Mouse (Mus musculus): ENCODE data around the gene Slc37a1.

Slc37a1 gene

DNA sequence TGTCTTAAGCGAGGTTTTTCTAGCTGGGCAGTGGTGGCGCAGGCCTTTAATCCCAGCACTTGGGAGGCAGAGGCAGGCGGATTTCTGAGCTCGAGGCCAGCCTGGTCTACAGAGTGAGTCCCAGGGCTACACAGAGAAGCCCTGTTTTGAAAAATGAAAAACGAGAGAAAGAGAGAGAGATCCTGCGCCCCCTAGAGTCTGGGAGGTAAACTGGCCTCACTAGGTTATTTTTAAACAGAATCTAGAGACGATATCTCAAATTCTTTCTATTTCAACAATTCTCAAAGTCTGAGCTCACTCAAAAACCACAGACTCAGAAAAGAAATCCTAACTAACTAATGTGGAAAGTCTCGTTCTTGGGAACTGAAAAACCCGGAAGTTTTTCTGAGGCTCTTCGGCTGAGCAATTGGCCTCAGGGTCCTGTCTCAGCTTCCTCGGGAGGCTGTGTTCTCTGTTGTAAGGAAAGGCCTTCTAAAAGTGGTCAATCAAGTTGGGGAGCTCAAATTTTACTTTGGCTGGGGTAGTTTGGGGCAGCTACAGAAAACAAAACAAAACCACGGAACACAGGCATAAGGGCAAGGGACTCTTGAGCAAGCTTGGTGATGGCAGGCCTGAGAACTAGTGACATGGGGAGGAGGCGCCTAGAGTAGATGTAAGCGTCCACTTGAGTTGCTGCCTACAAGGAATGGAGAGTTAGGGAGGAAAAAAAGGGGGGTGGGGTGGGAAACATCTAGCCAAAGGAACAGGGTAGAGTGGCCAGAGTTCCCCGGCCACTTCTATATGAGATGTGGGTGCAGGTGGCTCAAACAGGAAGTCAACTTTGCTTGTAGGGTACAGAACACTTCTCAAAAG is 8.0 kb downstream of the Slc37a1 start:
- peak; percentile 69 for DNase-seq (ENCODE audit: low spot score)

DNA sequence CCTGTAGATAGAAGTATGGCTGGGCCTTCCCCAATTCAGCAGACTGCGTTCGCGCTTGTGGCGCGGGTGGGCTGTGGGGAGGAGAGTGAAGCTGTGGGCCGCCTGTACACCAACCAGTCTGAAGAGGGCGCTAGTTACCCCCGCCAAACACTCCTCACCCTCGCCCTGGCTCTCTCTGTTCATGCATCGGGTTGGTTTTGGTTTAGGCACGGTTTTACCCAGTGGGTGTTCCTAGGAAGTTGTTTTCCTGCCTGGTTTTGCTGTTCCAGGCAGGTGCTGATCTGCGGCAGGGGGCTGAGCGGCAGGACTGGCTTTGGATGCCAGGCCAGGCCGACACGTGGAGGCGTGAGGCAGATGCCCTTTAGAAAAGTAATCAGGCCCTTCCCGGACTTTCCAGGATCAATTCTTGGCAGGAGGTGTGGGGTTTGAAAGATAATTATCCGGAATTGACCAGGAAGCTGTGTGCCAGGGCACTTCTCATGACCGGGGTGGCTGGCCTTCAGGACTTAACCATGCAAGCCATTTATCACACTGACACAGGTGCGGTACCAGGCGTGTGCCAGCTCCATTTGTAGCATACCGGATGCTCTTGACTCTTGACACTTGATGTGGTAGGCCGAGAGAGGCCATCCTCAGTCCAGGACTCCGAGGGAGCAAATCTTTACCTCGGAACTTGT is 8.8 kb downstream of the Slc37a1 start:
- peak; percentile 82 for DNase-seq (ENCODE audit: low spot score)

DNA sequence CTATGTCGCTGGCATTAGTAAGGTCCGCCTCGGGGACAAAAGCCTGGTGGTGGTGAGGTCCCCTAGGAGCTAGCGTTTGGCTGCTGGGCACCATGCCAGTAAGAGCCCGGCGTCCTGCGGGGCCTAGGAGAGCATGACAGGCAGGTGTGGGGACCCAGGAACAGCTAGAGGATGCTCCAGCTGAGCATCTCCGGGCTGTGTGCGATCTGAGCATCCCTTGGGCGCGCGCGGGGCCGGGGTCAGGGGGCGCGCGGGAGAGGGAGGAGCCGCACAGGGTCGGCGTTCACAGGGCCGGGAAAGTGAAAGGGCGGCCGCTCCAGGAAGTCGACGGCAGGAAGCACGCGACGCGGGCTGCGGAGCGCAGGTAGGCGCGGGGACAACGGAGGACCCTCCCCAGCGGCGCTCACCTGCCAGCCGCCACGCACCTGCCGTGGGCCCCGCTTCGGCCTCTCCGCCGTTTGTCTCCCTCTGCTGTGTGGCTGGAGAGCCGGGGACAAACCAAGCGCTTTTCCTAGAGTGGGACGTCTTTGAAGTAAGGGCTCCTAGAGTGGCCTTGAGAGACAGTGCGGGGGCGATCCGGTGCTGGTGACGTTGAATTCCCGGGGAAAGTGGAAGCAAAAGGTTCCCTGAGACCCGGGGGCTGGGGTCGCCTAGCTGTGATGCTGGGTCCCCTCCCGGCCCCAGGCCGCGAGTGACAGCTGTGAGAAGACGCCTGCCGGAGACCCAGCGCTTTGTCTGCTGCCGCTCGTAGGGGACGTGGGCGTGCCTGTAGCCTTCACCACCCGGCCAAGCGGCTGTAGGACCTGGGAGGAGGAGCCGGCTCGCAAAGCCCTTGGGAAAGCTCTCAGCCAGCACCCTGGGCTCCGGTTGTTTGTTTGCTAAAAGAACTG is 9.5 kb downstream of the Slc37a1 start:
- peak; percentile 84 for DNase-seq (ENCODE audit: low spot score)

DNA sequence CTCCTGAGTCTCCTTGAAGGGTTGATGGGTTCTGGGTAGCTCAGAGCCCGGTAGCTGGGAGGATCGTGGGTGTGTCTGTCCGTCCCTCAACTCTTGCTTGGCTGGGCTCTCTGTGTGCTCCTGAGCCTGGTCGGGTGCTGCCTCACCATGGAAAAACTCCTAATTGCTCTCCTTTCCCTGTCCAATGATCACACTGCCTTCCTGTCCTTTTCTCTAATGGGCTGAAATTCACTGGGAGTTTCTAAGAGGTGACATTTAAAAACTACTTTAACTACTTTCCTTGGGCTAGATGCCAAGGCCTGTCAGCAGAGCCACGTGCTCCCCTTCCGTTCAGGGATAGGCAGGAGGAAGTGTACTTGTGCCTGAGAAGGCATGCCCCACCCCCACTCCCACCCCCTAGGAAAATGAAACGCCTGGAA is 10.9 kb downstream of the Slc37a1 start:
- no peak for DNase-seq (ENCODE audit: low spot score)

DNA sequence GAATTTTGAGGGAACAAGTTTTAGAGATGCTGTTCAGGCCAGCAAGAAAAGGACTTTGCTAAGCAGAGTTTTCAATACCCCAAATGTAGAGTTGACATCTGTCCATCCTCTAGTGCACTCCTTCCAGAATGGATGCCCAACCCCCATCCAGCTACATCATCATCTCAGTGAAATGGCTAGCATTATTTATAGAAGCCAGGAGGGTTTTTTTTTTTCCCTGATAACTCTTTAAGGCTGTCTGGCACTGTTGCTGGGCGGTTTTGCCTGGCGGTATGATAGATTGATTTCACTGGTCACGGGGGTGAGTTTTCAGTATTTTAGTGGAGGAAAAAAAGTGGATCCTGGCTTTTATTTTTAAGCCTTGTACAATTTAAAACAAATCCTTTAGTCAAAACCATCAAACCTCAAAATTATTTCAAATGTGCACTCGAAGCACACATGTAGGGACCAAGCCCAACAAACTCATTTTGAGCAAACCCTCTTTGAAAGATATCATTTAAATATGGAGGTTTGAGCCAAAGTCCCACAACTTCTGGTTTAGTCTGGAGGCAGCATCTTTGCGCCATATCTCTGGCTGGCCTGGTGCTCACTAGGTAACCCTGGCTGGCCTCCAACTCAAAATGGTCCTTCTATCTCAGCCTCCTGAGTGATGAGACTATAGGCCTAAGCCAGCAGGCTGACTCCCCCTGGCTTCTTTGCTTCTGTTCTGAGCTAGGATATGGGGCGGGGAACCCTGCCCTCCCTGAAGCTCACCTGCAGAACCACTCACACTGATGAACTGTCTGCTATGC is 12.0 kb downstream of the Slc37a1 start:
- no peak for DNase-seq (ENCODE audit: low spot score)

DNA sequence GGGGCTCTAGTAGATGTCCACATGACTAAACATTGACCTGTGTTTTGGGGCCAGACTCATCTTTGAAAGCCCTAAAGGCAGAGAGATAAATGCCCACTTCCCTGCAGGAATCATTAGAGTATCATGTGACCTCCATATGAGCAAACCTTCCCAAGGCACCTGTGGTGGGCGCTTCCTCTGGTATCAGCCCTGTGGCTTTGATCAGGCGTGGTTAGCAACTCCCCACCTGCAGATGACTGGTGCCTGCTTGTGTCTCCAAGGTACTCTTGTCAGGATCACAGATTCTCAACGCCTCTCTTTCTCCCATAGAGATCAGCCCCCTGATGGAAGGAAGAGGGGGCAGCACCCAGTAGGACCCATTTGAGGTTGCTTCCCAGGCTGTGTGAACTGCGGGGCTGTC is 13.4 kb downstream of the Slc37a1 start:
- DNase-seq (ENCODE audit: low spot score) = no peak

DNA sequence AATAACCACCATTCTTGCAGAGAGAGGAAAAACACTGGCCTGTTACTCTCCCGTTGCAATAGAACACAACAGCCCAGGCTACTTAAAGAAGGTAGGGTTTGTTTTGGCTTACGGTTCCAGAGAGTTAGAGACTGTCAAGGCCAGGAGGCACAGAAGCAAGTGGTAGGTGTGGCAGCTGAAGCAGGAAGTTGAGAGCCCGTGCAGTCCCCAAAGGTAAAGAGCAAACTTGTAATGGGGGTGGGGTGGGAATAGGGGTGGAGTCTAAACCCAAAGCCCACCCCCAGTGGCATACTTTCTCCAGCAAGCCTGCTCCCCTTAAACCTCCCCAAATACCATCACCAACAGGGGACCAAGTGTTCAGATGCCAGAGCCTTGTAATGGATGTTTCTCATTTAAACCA is 14.1 kb downstream of the Slc37a1 start:
- DNase-seq (ENCODE audit: low spot score) = no peak

DNA sequence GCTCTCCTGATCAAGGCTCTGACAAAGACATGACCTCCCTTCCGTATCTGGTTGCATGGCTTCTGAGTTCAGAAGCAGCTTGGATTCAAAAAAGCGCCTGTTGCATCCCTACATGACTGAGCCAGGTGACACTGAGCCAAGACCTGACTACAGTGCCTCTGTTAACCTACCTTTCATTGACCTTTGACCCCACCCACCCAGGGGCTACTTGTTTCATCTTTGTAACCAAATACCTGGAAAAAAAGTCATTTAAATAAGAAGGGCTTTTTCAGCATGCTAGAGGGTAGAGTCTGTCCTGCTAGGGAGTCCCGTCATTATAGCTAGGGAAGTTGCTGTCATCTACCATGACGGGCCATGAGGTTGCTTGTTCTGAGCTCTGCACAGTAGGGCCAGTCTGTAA is 16.8 kb downstream of the Slc37a1 start:
- no peak for DNase-seq (ENCODE audit: low spot score)

DNA sequence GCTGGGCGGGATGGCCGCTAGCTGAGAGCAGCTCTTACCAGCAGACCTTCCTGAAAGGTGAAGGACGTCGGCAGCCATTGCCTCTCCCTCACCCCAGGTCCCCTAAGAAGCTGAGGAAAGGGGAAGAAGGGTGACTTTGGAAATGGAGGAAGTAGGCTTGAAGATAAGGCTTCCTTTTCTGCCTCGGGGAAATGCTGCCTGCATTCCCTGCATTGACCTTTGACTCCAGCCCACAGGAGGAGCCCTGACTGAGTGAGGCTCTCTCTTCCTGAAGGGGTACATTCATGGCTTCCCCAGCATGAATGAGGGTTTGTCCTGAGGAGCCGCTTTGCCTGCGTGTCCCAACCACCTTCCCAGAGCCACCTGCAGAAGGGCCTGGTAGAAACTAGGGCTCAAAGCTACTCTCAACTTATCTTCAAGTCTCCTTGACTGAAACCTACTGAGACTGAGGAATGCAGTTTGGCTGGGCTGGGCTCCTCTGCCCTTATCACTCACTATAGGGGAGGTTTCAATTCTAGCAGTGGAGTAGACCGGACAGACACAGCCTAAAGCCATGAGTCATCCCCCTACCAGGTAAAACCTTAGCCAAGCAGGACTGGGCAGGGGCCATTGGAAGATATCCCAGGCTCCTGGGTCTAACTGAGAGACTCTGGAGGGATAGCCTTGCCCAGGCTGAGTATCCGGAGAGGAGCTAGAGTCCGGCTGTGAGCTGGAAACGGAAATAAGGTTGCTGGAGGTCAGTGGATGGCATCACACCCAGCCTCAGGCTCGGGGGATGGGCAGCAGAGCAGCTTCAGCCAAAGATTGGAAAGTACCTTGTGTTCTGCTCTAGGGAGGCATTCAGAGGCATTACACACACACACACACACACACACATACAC is 18.5 kb downstream of the Slc37a1 start:
- no peak for DNase-seq (ENCODE audit: low spot score)

DNA sequence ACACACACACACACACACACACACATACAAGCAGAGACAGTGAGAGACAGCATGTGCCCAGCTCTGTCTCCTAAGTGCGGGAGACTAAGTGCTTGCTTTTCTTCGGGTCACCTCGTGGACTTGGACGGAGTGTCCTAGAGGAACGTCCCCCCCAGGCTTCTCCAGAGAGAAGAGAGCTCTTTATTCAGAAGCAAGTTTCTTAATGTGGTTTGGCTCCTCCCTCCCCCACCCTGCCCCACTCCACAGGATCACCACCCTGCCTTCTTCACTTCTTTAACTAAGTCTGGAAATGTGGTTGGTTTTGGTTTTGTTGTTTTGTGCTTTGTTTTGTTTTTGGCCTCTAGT is 19.2 kb downstream of the Slc37a1 start:
- DNase-seq (ENCODE audit: low spot score) = no peak

DNA sequence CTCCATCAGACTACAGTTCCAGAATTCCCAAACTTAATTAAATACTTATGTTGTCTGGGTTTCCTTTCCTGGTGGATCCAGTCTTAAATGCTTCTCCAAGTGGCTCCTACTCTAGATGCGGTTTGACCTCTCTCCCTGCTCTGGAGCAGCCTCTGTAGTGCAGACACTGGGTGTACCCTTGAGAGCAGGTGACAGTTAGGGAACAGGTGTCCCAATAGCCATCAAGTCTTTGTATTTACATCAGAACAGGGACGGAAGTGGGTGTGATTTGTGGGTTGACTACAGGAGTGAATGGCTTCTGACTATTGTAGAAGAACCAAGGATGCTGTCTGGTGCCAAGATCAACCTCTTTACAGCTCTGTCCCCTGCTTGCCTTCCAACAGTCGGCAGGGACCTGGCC is 21.2 kb downstream of the Slc37a1 start:
- DNase-seq (ENCODE audit: low spot score) = no peak

DNA sequence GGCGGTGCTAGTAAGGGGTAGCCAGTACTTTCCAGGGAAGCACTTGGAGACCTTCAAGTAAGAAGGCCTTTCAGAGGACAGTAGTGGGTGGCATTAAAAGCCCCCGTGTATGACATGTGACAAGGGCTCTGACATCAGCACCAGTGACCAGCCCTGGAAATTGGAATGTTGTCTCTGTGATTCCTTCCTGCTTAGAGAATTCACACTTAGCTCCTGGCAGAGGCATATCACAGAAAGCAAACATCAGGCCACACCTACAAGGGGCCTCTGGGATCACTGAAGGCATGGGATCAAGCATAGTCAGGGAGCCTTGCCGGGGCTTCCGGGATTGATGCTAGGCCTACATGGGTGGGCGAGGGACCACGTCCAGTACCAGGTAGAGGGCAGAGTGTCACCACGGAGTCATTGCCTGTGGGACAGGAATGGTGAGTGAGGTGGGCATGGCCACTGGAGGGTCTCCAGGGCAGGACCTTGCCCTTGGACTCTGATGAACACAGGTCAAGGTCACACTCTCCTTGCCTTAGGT is 21.8 kb downstream of the Slc37a1 start:
- DNase-seq (ENCODE audit: low spot score) = no peak

DNA sequence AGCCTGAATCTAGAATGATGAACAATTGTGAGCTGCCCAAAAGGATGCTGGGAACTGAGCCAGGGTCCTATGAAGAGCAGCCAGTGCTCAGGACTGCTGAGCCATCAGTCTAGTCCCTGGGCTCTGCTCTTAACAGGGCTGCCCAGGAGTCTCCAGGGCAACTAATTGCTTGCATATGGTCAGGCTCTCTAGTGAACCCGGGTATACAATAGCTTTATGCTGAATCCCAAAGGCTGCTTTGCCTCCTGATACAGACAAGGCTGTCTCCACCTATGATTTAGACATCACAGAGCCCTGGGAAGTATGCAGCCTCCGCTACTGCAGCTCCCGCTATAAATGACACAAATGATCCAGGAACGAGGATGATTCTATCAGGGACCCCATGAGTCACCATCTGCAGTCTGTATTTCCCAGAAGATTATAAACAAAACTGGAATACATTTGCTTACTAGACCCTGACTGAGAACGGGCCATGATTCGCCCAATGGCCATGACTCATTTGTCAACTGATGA is 22.7 kb downstream of the Slc37a1 start:
- no peak for DNase-seq (ENCODE audit: low spot score)

DNA sequence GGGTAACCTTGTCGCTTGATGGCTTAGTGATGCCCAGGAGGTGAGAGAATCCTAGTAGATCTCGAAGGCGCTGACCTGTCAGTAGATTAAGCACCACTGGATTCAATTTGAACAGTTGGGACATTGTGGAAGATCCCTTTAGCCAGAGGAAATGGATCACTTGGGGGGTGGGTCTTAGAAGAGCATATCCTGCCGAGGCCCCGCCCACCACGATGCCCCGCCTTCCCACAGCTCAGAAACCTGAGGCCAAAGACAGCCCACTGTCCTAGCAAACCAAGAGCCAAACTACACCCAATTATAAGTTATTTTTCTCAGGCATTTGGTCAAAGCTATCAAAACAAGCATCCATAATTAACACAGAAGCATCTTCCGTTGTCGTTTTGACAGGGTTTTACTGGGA is 24.5 kb downstream of the Slc37a1 start:
- no peak for DNase-seq (ENCODE audit: low spot score)

DNA sequence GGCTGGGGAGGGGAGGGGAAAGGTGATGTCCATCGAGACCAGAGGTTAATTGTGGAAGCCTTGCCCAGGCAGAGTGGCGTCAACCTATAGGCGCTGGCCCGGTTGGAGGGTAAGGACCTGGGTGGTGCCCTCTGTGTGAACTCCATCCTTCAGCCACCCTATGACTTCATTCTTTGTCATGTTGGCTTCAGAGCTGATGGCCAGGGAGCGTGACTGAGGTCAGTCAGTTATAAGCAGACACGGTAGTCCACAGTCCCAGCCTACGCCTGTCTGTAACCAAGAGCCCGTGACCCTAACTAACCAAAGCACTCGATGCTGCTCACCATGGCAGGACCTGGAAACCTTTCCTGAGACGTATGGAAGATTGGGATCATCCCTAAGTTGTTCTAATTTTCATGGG is 26.1 kb downstream of the Slc37a1 start:
- DNase-seq (ENCODE audit: low spot score) = no peak

DNA sequence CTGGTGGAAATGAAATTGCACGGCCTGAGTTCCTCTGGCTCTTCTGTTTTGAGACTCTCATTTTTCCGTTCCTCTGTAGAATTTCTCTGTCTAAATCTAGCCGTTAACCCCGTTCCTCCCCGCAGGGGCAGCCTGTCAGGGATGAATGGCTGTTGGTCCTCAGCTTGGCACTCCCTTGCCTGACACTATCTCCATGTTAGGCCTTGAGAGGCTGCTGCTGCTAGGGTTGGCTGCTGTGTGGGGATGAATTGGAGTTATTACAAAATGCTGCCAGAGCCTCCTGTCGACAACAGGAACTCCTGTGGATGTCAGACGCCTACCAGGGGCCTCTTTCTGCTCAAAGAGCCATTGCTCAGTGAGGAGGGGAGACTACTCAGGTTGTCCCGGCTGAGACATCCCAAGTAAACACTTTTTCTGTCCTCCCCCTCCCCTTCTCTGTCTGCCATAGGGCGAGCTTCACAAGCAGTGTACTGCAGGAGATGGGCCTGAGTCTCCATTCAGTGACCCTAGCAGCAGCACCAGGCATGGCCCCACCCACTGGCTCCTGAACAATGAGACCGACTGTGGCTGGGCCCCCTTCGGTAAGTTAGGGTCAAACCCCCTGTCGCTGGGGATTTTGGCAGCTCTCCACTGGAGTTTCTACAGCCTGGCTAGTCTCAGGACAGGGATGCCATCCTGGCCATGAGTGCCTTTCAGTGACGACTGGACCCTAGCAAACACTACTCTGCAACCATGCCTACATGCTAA is 28.6 kb downstream of the Slc37a1 start:
- DNase-seq (ENCODE audit: low spot score) = no peak

DNA sequence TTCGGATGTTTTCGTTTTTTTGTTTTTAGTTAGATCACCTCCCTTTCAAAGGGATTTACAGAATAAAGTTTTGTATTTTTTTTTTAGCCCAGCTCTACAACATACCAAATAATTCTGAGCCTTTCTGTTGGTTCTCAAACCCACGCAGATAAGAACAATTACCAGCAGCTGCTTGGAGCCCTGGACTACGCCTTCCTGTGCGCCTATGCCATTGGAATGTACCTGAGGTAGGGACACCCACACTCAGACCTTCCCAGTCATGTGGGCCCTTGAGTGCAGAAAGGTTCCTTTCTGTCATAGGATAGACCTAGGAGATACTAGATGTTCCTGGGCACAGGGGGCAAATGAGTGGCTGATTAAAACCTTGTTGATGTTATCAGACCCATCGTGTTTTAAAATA is 29.4 kb downstream of the Slc37a1 start:
- no peak for DNase-seq (ENCODE audit: low spot score)

DNA sequence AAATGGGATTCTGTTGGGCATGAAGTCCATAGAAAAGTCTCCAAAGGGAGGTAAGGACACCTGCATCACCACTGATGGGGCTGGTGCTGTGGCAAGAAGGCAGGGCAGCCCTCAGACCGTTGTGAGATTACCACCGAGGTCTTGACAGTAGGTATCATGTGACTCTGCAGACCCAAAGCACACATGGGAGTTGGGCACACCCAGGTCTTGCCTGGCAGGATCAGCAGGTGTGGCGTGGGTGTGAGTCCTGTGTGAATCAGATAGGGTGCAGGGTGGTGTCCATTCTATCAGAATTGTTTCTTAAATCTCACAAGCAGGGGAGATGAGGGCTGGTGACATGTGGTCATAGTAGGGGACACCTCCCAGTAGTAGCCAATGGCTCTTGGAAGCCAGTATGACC is 30.4 kb downstream of the Slc37a1 start:
- no peak for DNase-seq (ENCODE audit: low spot score)

DNA sequence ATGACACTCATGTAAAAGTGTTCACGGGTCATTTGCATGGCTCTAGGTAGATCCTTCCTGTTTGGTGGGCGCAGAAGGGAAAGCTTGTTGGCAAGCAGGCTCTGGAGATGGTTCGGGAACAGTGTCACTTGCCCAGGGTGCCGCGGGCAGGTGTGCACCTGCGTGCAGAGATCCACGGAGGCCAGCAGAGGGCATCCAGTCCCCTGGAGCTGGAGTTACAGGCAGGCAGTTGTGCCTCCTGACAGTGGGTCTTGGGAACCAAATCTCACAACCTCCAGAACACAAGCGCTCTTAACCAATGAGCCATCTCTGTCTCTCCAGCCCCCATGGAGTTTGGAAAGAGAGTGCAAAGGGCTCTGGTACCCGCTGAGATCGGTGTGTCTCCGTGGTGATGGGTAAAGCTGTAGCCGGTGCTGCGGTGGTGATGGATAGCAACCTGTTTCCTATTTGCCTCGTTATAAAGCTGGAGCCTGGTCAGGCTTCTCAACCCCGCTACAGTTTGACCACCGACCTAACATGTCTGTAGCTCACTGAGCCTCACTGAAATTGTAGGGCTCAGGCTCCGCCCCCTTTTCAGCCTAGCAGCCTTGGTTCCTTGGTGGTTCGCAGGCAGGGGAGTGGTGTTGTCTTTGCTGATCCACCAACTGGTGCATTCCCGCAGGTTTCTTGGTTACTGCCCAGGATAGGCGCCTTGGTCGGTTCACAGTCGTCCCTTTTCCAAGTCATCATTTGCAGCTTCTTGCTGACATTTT is 31.1 kb downstream of the Slc37a1 start:
- DNase-seq (ENCODE audit: low spot score) = no peak

Measured in T-cell, adult 2 months (primary cell).